Mouse (Mus musculus) left cerebral cortex, adult 8-10 months (tissue): ENCODE measurements around the gene Unc13b. TPM values are rescaled to one million over a fixed set of nuclear protein-coding genes. Genes with fewer than 3 reads are reported as not detected.
A peak's percentile ranks its signal among the peaks of the same experiment; 100 is the strongest.

Source experiments
- DNase-seq, 2 experiments: peaks; one replicate each; pipeline ENCODE4 v3.0.0; 2022; ENCODE audit warnings: low spot score in 2 of 2
- total RNA-seq, 4 experiments: library from RNA; stranded (reverse); gene quantifications; 2 replicates each; pipeline ENCODE4 v1.2.4; 2022

The Unc13b gene
- total RNA-seq, 4 experiments from 2014 or later = 43.9 to 50.8 (median 48.2) TPM

- peak in 1 of 2 experiments; percentile 1 for DNase-seq
These were observed 20.7 kb upstream of the Unc13b start for GRCm38 (mm10) chr4:43037860-43038566.

GRCm38 (mm10) chr4:43038567-43039495 lies 19.9 kb upstream of the Unc13b start:
- DNase-seq = peak in 1 of 2 experiments; percentile 58

- no peak for DNase-seq
These were observed 19.1 kb upstream of the Unc13b start for GRCm38 (mm10) chr4:43039609-43040008.

DNA sequence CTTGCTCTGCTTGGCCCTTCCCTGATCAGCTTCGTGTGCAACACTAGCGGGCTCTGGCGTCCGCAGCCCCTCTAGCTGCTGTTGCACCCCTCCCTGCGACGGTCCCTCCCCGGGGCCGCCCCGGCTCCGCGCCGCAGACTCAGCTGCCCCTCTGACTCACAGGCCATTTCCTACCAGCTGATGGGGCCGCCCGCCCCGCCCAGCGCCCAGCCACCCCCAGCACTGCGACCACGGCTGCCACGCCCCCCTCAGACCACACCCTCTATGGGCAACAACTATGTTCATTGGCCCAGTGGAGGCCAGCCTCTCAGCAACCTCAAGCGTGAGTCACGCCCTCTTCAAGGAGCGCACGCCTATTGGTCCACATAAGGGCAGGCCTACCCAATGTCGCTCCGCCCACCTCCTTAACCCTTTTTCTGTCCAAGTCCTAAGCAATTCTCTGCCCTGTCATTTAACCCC lies 18.6 kb upstream of the Unc13b start:
- peak; percentile 65 to 98 for DNase-seq

DNA sequence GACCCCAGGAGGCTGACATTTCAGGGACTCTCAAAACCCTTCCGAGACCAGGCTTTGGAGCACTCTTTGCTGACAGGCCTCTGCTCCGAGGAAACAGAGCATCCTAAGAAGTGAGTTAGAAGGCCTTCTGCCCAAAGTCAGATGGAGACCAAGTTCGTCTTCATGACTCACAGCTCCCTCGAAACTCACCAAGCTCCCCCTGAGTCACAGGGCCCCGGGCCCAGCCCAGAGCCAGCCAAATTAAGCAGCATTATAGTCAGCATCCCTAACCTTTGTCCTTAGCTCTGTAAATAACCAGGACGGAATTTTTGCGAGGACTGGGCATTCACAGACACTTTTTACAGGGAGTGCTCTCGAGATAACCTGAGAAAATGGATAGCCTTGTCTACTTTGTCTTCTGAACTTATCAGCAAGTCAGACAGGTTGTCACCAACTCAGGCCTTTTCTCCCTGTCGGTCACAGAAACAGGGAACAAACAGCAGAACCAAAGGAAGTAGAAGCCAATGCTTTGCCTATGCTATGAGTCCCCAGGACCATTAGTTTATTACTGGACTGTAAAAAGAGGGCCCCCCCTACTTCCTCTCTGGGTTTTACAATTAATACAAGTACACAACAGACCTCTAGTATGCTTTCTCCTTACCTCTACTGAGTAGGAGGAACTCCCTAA lies 17.7 kb upstream of the Unc13b start:
- DNase-seq = peak in 1 of 2 experiments; percentile 15

DNA sequence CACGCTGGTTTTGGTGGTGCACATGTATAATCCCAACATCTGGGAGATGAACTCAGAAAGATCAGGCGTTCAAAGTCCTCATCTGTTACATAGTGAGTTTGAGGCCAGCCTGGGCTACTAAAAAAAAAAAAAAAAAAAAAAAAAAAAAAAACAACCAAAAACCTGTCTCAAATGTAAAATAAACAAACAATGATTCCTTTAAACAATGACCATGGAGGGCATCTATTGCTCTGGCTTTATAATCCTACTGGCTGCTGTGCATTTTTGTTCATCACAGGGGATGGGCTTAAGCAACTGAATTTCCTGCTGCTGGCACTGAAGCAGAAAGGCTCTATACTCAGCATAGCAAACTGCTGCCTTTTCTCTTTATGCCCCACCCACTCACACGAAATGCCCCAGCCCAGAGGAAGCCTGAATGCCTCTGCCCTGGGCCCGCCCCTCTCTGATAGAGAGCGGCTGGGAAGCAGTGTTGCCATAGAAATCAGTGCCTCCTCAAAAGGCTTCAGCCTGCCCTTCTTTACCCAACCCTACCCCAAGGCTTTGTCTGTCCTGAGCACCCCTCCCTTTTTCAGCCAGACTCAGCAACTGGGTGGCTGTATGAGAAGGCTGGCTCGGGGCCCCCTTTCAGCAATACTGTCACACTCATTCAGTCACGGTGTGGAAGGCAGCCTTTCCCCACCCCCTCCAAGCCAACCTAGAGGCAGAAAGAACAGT lies 15.0 kb upstream of the Unc13b start:
- peak in 1 of 2 experiments; percentile 69 for DNase-seq

- peak in 1 of 2 experiments; percentile 17 for DNase-seq
These were observed 14.1 kb upstream of the Unc13b start for GRCm38 (mm10) chr4:43044673-43045072.

GRCm38 (mm10) chr4:43045285-43045658 lies 13.5 kb upstream of the Unc13b start:
- DNase-seq = no peak

- peak; percentile 89 to 92 for DNase-seq
These were observed 13.0 kb upstream of the Unc13b start, which contains the start of gene Fam214b for GRCm38 (mm10) chr4:43045659-43046302. Fam214b (minus strand) TSS chr4:43046220.

GRCm38 (mm10) chr4:43046607-43047006 lies 12.1 kb upstream of the Unc13b start:
- DNase-seq = no peak

DNA sequence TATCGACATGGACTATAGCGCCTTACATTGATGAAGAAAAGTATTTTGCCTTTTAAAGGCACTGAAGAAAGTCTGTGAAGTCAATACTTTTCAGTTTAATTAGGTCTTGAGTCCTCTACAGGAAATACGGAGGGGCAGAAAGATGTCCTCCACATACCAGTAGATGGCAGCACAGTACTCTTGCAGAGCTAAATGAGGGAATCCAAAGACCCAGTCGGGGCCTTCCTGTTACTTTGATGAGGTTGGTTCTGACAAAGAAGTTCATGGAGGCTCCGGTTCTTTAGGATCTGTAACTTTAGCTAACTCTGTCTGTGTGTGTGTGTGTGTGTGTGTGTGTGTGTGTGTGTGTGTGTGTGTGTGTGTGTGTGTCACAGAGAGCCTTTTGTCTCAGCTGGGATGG lies 11.5 kb upstream of the Unc13b start:
- DNase-seq = peak in 1 of 2 experiments; percentile 70

- DNase-seq = no peak
These were observed 6.1 kb upstream of the Unc13b start for GRCm38 (mm10) chr4:43052627-43053026.

- no peak for DNase-seq
These were observed 1.1 kb upstream of the Unc13b start for GRCm38 (mm10) chr4:43057654-43058053.

DNA sequence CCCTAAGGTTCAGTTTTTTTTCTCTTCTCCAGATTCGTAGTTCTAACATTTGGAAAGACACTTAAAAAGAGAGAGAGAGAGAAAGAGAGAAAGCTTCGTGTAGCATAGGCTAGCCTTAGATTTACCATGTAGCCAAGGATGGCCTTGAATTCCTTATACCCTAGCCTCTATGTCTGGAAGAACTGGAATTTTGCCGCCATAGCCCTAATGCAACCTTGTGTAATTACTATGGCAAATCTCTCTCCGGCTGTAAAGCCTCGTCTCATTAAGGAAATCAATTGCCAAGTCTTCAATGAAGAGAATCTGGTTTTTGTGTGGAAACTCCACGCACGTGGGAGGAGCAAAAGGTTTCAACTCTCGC lies 381 bp upstream of the Unc13b start:
- no peak for DNase-seq

- no peak for DNase-seq
These were observed 944 bp downstream of the Unc13b start for GRCm38 (mm10) chr4:43059697-43060096.

- DNase-seq = no peak
These were observed 1.5 kb downstream of the Unc13b start for GRCm38 (mm10) chr4:43060286-43060685.

DNA sequence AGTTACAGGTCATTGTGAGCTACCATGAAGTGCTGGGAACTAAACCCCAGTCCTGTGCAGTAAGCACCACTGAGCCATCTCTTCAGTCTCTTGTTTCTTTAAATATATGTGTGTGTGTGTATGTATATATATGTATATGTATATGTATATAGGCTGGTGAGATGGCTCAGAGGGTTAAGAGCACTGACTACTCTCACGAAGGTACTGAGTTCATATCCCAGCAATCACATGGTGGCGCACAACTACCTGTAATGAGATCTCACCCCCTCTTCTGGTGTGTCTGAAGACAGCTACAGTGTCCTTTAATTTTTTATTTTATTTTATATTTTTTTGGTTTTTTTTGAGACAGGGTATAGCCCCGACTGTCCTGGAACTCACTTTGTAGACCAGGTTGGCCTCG lies 6.7 kb downstream of the Unc13b start:
- DNase-seq = no peak

DNA sequence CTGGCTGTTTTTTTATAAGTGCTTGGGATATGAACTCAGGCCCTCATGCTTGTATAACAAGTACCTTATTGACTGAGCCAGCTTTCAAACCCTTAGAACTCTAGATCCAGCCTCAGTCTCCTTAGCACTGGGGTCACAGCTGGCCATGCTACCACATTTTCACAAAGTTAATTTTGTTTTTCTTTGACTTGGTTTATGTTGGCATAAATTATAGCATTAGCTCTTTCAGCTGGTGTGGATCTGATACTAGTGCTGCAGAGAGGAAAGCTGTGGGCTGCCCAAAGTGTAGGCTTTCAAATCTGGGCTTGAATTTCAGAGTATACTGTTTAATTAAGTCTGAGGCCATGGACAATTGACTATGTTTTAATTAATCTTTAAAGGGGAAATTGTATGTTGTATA lies 16.2 kb downstream of the Unc13b start:
- DNase-seq = no peak

- no peak for DNase-seq
These were observed 19.4 kb downstream of the Unc13b start for GRCm38 (mm10) chr4:43078071-43078718.

GRCm38 (mm10) chr4:43082458-43082857 lies 23.7 kb downstream of the Unc13b start:
- no peak for DNase-seq
